Mouse (Mus musculus) thymus, postnatal 36 days (tissue): ENCODE data around the gene Mroh2a.
"Not testable (repeated sequence)": the region's sequence is repeated elsewhere in the genome, so short reads cannot be mapped to it uniquely, and the experiment has no call there.

ENCODE experiments used
- DNase-seq, 2 experiments: peaks; one replicate each; pipeline ENCODE4 v3.0.0; 2022; ENCODE audit warnings: mixed read lengths in 2 of 2

Gene Mroh2a

GRCm38 (mm10) chr1:88219054-88219453 lies 7.7 kb upstream of the Mroh2a start:
- DNase-seq: no peak

DNA sequence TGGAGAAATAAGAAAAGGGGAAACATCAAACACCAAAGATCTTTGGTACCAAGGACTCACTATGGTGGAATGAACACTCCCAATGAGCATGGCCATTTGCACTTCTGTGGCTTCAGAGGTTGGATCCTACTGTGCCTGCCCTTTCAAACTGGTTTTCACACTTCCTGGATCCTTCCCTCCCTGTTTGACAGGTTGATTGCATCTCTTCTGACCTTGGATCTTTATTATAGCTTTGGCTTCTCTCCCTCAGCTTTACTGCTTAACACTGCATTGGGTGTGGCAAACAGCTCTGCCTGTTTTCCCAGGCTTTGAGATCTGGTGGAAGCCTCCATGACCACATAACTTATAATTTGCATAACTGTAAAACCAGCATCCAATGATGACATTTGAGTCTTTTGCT lies 6.5 kb upstream of the Mroh2a start:
- no peak for DNase-seq

- DNase-seq: no peak
Measured at GRCm38 (mm10) chr1:88222216-88222615, 4.6 kb upstream of the Mroh2a start.

DNA sequence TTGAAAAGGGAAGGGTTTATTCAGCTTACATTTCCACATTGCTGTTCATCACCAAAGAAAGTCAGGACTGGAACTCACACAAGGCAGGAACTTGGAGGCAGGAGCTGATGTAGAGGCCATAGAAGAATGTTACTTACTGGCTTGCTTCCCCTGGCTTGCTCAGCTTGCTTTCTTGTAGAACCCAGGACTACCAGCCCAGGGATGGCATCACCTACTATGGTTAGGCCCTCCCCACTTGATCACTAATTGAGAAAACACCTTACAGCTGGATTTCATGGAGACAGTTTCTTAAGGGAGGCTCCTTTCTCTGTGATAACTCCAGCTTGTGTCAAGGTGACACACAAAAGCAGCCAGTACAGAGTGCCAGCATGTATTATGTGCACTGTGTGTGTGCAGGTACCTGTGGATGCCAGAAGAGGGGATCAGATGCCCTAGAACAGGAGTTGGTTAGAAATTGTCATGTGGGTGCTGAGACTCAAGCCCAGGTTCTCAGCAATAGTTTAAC lies 3.7 kb upstream of the Mroh2a start:
- DNase-seq: not testable (repeated sequence)

- DNase-seq: no peak
Measured at GRCm38 (mm10) chr1:88223591-88223990, 3.2 kb upstream of the Mroh2a start.

DNA sequence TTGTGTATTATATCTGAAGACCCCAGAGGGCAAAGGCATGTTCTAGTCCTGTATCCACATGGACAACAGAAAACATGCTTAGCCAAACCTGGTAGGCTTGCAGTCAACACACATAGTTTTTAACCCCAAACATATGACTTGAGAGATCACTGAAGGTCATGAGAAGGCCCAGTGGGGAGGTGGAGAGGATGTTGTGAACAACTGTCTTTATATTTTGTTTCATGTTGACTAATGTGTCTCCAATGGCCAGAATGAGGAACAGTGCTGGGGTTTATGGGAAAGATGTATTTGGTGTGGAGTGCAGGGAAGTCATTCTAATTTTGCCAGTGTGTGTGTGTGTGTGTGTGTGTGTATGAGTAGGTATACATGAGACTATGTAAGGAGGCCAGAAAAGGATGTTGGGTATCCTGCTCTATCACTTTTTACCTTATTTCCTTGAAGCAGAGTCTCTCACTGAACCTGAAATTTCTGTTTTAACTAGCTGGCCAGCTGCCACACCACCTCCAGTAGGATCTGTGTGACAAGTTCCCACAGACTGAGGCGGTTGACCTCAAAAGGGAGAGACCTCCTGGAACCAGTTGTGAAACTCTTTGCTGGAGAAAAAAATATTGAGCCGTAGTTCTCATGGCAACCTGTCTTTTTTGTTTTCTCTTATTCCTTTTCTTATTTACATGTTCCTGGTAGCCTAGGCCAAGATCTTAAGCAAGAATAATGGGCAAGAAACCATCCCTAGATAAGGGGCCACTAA lies 2.6 kb upstream of the Mroh2a start:
- DNase-seq: no peak

GRCm38 (mm10) chr1:88225301-88225700 lies 1.5 kb upstream of the Mroh2a start:
- DNase-seq: not testable (repeated sequence)

DNA sequence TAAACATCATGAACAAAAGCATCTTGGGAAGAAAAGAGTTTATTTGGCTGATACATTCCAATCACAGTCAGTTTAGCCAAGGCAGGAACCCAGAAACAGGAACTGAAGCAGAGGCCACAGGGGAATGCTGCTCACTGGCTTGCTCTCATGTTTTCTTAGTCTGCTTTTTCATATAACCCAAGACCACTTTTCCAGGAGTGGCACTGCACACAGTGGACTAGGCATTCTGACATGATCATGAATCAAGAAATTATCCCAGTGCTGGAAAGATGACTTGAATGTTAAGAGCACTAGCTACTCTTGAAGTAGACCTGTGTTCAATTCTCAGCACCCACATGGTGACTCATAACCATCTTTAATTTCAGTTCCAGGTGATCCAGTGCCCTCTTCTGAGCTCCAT lies 1.0 kb upstream of the Mroh2a start:
- no peak for DNase-seq

DNA sequence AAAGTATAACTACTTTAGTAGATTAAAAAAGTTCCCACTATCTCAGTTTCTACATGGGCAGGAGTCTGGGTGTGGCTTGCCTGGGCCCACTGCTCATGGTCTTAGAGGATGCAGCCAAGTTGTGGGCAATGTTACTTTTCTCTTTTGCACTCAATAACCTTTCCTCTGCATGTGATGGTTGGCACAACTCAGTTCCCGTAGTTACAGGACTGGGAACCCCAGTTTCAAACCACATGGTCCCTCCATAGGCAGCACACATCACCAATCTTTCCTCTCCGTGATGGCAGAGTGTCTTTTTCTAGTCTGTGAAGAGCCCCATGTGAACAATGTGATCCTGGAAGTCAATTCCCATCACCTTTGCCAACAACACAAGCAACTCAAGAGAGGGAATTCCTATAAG lies 696 bp downstream of the Mroh2a start:
- DNase-seq: peak in 1 of 2 experiments; percentile 3

GRCm38 (mm10) chr1:88228121-88228520 lies 1.3 kb downstream of the Mroh2a start:
- peak; percentile 6 to 12 for DNase-seq

- DNase-seq: peak in 1 of 2 experiments; percentile 4
Measured at GRCm38 (mm10) chr1:88229566-88229965, 2.8 kb downstream of the Mroh2a start.

DNA sequence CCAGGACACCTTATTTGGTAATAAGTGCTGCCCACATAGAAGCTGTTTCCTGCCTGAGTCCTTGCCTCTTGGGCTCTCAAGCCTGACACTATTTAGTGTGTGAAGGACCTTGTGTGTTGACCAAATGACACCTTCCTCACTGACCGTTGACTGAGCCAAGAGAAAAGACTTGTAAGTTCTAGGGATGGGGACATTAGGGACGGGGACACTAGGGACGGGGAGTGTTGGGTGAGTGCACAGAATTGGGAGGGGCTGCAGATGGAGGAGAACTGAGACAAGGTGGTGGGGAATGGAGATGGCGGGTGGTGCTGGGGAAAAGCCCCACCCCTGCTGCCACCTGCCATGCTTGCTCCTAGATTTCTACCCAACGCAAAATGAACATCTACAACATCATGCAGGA lies 3.2 kb downstream of the Mroh2a start:
- peak in 1 of 2 experiments; percentile 7 for DNase-seq

DNA sequence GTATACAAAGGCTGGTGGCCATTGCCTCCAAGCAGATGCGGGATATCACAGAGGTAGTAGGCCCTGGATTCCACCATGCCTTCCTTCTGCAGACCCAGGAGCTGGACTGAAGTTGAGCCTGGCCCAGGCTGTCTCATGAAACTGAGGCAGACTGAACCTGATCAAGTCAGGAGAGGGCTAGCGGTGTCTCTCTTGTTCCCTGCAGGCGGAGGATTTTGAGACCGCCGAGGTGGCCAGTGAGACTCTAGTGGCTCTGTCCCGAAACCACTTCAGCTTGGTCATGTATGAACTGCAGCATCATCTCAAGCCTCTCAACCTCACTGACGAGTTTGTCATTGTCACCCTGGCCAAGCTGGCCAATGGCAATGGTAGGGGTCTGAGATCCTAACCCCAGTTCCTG lies 3.6 kb downstream of the Mroh2a start:
- DNase-seq: no peak

DNA sequence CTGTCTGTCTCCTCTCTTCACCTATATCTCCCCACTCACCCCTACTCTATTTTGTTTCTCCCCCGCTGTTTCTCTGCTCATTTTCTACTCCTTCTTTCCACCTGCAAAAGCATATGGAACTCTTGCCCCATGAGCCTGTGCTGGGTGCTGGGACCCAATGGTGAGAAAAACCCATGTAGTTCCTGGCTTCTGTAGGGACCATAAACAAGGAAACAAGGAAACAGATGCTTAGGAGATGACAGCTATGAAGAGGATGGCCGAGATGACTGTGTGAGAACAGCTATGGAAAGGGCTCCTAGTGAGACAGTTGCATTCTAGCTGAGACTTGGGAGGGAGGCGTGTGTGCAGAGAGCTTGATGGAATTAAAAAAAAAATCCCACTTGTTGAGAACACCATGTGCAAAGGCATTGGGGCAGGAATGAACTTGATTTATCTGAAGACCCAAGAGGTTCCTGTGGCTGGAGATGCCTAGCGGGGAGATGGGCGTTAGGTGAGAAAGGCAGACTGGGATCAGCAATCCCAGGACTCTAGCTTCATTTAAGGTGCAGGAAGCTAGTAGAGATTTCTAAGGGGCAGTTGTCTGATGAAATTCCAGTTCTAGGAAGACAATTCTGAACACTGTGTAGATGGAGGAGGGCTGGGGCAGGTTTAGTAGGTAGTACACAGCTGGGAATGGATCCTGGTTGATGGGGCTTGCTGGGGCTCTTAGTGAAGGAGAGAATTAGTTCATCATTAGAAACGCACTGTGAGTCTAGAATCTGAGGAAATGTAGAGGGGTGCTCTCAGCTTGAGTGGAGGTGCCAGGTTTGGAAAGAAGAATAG lies 4.4 kb downstream of the Mroh2a start:
- no peak for DNase-seq

- DNase-seq: no peak
Measured at GRCm38 (mm10) chr1:88231803-88232499, 5.2 kb downstream of the Mroh2a start.

- DNase-seq: peak in 1 of 2 experiments; percentile 9
Measured at GRCm38 (mm10) chr1:88232664-88233380, 6.0 kb downstream of the Mroh2a start.

GRCm38 (mm10) chr1:88233421-88234247 lies 6.8 kb downstream of the Mroh2a start:
- peak in 1 of 2 experiments; percentile 8 for DNase-seq

GRCm38 (mm10) chr1:88234248-88234610 lies 7.4 kb downstream of the Mroh2a start:
- no peak for DNase-seq

GRCm38 (mm10) chr1:88234646-88235045 lies 7.9 kb downstream of the Mroh2a start:
- no peak for DNase-seq

GRCm38 (mm10) chr1:88235046-88235893 lies 8.5 kb downstream of the Mroh2a start:
- DNase-seq: peak in 1 of 2 experiments; percentile 21
